Mouse (Mus musculus) cortical plate, adult 2 months (tissue): Measurements from ENCODE around the gene Kctd21.

Experiments used
- CTCF ChIP-seq: fragments of 200-500 bp; IDR thresholded peaks from 2 replicates; pipeline ENCODE4 v1.5.1; 2011; ENCODE audit warnings: mild to moderate bottlenecking, control low read depth, low read length; ENCODE audit not compliant: insufficient read depth; ENCODE audit errors: extremely low read depth
- POLR2A ChIP-seq: fragments of 200-500 bp; IDR thresholded peaks from 2 replicates; pipeline ENCODE4 v1.6.1; 2011; ENCODE audit warnings: mild to moderate bottlenecking, low read length, control low read depth; ENCODE audit not compliant: insufficient read depth; ENCODE audit errors: extremely low read depth

DNA sequence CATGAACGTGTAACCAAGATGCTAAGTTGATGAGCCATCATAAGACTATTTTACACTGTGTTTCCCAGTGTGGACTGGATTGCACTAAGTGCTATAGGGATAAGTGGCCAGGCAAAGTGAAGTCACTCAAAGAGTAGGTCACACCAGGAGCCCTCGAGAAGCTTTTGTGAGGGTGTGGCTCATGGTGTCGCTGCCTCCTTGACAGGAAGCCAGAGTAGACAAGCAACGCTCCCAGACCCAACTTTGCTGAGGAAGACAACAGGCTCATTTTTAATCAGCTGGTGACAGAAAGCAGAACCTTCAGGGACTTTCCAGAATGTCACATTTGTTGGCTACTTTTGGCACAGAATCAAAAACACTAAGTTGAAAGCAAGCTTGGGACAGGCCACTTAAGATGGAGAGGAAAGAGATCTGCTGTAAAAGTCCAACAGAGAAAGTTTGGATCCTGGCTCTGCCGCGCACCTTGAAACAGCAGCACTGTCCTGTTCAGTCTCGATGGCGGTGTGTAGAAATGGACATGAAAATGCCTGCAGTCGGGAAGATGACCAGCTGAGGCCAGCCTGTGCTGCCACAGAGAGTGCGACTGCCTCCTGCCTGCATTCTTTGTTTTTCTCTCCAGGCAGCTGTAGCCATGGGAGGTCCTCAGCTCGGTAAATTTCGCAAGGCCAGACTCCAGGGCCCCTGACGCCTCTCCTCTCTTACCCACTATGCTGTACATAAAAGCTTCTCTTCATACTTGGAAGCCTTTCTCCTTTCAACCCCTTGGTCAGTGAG lies 23.1 kb downstream of the Kctd21 start:
- no peak for TF ChIP-seq POLR2A
- TF ChIP-seq CTCF: no peak
